Mouse (Mus musculus): ENCODE results near the gene Gm21094.
"Not testable (repeated sequence)": the region's sequence is repeated elsewhere in the genome, so short reads cannot be mapped to it uniquely, and the experiment has no call there.

Gene Gm21094

DNA sequence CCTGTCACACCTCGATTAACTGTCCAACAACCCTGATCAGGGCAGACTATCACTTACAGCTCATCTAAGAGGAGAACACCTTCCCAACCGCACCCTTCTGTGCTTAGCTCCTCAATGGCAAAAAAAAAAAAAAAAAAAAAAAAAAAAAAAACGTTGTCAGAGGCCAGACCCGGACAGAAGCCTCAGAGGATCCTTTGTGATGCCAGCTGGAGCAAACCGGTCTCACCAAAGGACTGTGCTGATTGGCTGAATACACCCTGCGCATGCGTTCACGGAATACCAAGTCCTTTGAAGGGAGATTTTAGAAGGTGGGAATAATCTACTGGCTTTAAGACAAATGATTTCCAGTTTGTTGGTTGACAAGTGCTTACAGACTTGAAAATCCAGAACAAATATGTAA lies at the start of gene Gm21094:
Gene Gm21094 (minus strand): TSS at position 101 of the 400 bp plus-strand sequence.
- not testable (repeated sequence) for DNase-seq (ENCODE audit: low spot score)
